Mouse (Mus musculus): Measurements from ENCODE around the gene Lrp11. TPM values are rescaled to one million over a fixed set of nuclear protein-coding genes. Genes with fewer than 3 reads are reported as not detected.
A peak's percentile ranks its signal among the peaks of the same experiment; 100 is the strongest.

The Lrp11 gene
- polyA plus RNA-seq, 1 experiment from 2014 or later: 20.4 TPM

- no peak overlapping the region for H3K9ac ChIP-seq
- H3K27me3 ChIP-seq: no peaks in the 10 kb centered on the region
- peak; percentile 55; the same call in 1 of the 2 replicates for ATAC-seq
- peaks cover 3% of the 10 kb centered on the region; the same call in 1 of the 2 replicates for H3K4me1 ChIP-seq
- peaks cover 67% of the 10 kb centered on the region for H3K36me3 ChIP-seq (ENCODE audit: poor library complexity, severe bottlenecking)
- H3K9me3 ChIP-seq (replicated peaks): no peaks in the 10 kb centered on the region
- 60% methylated on average over 1 of the region's 1 CpGs for WGBS
- H3K4me2 ChIP-seq: no peak overlapping the region
- H3K4me3 ChIP-seq: no peak overlapping the region
- H3K27ac ChIP-seq: no peak overlapping the region
Observed at GRCm38 (mm10) chr10:7673673-7674072, 84.1 kb downstream of the Lrp11 start.

Other genes with a start within 250 kb of the Lrp11 start
- 0.62 and 0.71 TPM in 2 replicates for gene Ulbp1, start 116.2 kb upstream of the Lrp11 start, polyA plus RNA-seq (2015; fragmentation: Nextera tagmentation; extraction: Ambion mirVana)
- 54.0 and 58.6 TPM in 2 replicates for gene Nup43, start 77.7 kb downstream of the Lrp11 start, polyA plus RNA-seq (2015; fragmentation: Nextera tagmentation; extraction: Ambion mirVana)
- 160 TPM in 2 replicates for gene Pcmt1, start 91.3 kb downstream of the Lrp11 start, polyA plus RNA-seq (2015; fragmentation: Nextera tagmentation; extraction: Ambion mirVana)
- gene Lats1, start 91.4 kb downstream of the Lrp11 start, polyA plus RNA-seq (2015; fragmentation: Nextera tagmentation; extraction: Ambion mirVana): 10.0 and 10.5 TPM in 2 replicates
- gene Katna1, start 136.2 kb downstream of the Lrp11 start, polyA plus RNA-seq (2015; fragmentation: Nextera tagmentation; extraction: Ambion mirVana): 50.0 and 52.3 TPM in 2 replicates
- 49.3 and 55.3 TPM in 2 replicates for gene Ginm1, start 203.0 kb downstream of the Lrp11 start, polyA plus RNA-seq (2015; fragmentation: Nextera tagmentation; extraction: Ambion mirVana)
- 51.1 and 57.7 TPM in 2 replicates for gene Ppil4, start 203.1 kb downstream of the Lrp11 start, polyA plus RNA-seq (2015; fragmentation: Nextera tagmentation; extraction: Ambion mirVana)
- 0.06 TPM in 1 of 2 replicates, not detected in the other for gene Zc3h12d, start 242.7 kb downstream of the Lrp11 start, polyA plus RNA-seq (2015; fragmentation: Nextera tagmentation; extraction: Ambion mirVana)

All from forebrain, embryonic 13.5 days (tissue).